Mouse (Mus musculus) hindbrain, postnatal 0 days (tissue): ENCODE measurements at regions not wholly inside any gene's neighbourhood (a gene's known extent, or its start where the extent isn't known, plus 50 kb on each side); places are given as distances from the start of the nearest gene placed in this dataset.

Source experiments
- ATAC-seq: fragments of 200-750 bp; cut with Nextera tagmentation; 2 replicates; pipeline ENCODE4 v1.8.0; 2017; ENCODE audit warnings: mild to moderate bottlenecking, moderate TSS enrichment, moderate library complexity
- DNase-seq: peaks from one replicate; pipeline ENCODE4 v3.0.0-alpha.2; 2015; ENCODE audit warnings: low spot score
- H3K27ac ChIP-seq: fragments of 300-500 bp; sonication (generic); 2 replicates; pipeline ENCODE4 v1.5.1; 2014; ENCODE audit warnings: mild to moderate bottlenecking
- H3K27me3 ChIP-seq: fragments of 300-500 bp; sonication (generic); 2 replicates; pipeline ENCODE4 v1.6.1; 2014; ENCODE audit warnings: low read length, mixed read lengths; ENCODE audit not compliant: insufficient read depth
- H3K36me3 ChIP-seq: fragments of 300-500 bp; sonication (generic); 2 replicates; pipeline ENCODE4 v1.6.1; 2014; ENCODE audit warnings: low read length, mixed read lengths; ENCODE audit not compliant: insufficient read depth
- H3K4me1 ChIP-seq: fragments of 300-500 bp; sonication (generic); 2 replicates; pipeline ENCODE4 v1.6.1; 2014; ENCODE audit warnings: antibody characterized with exemption, low read length, mixed read lengths; ENCODE audit not compliant: insufficient read depth
- H3K4me2 ChIP-seq: fragments of 300-500 bp; sonication (generic); 2 replicates; pipeline ENCODE4 v1.6.1; 2014; ENCODE audit warnings: low read depth, mild to moderate bottlenecking, low read length, moderate library complexity, mixed read lengths
- H3K4me3 ChIP-seq: fragments of 300-500 bp; sonication (generic); 2 replicates; pipeline ENCODE4 v1.5.1; 2014; ENCODE audit warnings: low read length
- H3K9ac ChIP-seq: fragments of 300-500 bp; sonication (generic); replicated peaks from 2 replicates; pipeline ENCODE4 v1.6.1; 2014; ENCODE audit warnings: mild to moderate bottlenecking, low read length, moderate library complexity, mixed read lengths
- H3K9me3 ChIP-seq: fragments of 300-500 bp; sonication (generic); 2 replicates; pipeline ENCODE4 v1.6.1; 2016; ENCODE audit warnings: low read length, mixed read lengths
- CTCF ChIP-seq: IDR thresholded peaks from 2 replicates; pipeline ENCODE4 v1.5.1; 2016; ENCODE audit warnings: antibody characterized with exemption, control low read depth, low read depth
- WGBS: fragments of 180-500 bp; shearing (Covaris S2); extraction: QIAGEN DNeasy Blood & Tissue Kit; methylation state at CpG from one replicate; pipeline ENCODE4 v1.1.7; 2014; 5-methylcytosine and 5-hydroxymethylcytosine counted together

DNA sequence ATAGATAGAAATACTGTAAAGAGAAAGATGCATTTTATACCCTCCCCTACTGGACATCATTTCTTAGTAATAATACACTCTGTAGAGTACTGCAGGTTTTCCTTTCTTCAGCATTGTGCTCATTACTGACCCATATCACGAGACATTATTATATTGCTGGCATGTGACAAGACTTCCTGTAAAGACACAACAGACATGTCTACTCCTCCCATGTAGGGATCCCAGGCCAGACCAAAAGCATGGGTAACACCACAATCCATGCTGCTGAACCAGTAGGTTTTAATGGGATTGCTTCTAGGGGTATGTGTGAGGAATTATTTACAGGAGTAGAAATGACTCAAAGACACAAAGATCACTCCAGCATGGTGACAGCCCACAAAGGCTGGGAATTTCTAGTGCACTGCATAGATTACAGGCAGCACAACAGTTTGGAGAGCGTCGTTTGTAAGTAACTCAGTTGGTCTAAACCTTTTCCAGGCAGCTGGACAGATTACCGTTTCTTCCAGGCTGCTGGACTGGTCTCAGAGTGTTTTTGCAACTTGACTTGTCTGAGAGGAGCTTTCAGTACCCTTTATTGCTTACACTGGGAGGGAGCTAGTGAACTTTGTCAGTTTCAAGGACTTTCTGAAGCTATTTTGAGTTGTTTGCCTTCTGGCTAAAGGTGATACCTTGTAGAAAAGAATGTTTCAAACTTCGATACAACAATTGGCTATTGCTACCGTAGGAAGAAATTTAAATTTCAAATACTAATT lies 345.2 kb upstream of the Sel1l start:
- Histone ChIP-seq H3K4me2 (no peak overlapping the region), H3K9me3 (no peaks in the 10 kb centered on the region), H3K27ac (no peak overlapping the region), H3K4me1 (no peaks in the 10 kb centered on the region), H3K27me3 (no peaks in the 10 kb centered on the region), H3K36me3 (no peaks in the 10 kb centered on the region), H3K4me3 (no peak overlapping the region), H3K9ac (no peak overlapping the region)
- TF ChIP-seq CTCF, result no peak
- DNase-seq (no peak), ATAC-seq (no peak)
- WGBS, result 90% methylated on average over 6 of the region's 6 CpGs

DNA sequence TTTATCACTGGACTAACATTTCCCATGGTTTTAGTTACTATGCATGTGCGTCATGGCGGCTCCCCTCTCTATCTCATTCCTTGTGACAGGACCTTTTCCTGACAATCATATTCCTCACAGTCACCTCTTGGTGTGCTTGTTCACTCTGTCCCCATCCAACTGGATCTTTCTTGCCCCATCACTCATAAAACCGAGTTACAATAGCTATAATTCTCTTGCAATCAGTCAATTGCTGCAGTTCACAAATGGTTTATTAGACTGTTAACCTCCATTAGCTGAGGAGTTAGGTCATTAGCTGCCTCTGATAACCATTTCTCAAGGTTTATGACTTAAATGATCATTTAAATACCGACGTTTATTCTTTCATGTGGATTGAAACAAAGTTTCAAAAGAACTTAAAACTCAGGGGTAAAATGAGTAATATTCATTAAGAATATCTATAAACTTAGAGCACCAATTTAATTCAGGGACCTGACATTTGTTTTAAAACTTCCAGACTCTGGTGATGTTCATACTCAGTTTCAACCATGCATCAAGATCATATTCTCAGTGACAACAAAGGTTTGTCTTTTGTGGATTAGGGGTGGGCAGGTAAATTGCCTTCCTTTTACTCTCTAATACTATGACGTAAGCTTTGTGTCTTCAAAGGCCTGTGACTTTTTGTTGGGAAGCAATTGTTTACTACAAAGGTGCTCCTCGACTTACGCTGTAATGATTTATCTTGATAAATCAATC lies 344.4 kb upstream of the Sel1l start:
- no peak overlapping the region for H3K4me3 ChIP-seq
- no peaks in the 10 kb centered on the region for H3K9me3 ChIP-seq
- H3K27me3 ChIP-seq, result no peaks in the 10 kb centered on the region
- DNase-seq, result no peak
- no peak overlapping the region for H3K27ac ChIP-seq
- H3K4me1 ChIP-seq, result no peaks in the 10 kb centered on the region
- 91% methylated on average over 8 of the region's 8 CpGs for WGBS
- no peak for TF ChIP-seq CTCF
- ATAC-seq, result no peak
- H3K4me2 ChIP-seq, result no peak overlapping the region
- H3K36me3 ChIP-seq, result no peaks in the 10 kb centered on the region
- H3K9ac ChIP-seq, result no peak overlapping the region

DNA sequence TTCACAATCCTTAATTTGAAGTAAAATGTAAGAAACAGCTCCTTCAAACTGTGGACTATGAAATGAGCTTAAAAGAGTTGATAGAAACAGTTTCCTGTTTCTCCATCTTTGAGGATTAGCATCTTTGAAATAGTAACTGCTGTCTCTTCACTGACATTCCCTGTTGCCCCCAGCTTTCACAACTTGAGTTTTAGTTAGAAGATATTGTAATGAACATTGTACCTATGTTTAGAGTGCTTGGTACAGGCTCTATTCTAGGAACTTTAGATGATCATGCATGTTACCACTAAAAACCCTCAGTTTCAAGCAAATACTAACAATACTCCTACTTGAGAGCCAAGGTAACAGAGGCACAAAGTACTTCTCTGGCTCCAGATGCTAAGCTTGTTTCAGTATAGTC lies 340.1 kb upstream of the Sel1l start:
- Histone ChIP-seq H3K4me3 (no peak overlapping the region), H3K27me3 (no peaks in the 10 kb centered on the region), H3K9me3 (no peaks in the 10 kb centered on the region), H3K4me1 (no peaks in the 10 kb centered on the region), H3K9ac (no peak overlapping the region), H3K4me2 (no peak overlapping the region), H3K36me3 (no peaks in the 10 kb centered on the region), H3K27ac (no peak overlapping the region)
- DNase-seq (no peak), ATAC-seq (no peak)
- no peak for TF ChIP-seq CTCF

DNA sequence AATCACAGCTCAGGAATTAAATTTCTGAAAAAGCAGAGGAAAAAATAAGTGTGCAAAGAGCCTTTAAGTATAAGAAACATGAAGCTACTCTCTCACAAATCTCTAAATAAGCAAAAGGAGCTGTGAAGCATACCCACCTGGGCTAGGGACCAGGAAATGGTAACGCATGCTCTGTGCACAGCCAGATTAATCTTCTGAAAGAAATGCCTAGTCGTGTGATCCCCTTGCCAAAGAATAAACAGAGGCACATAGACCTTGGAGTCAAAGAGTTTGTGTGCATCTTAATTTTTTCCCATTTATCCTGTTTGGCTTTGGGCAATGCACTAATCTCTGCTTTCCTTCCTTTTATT lies 338.2 kb upstream of the Sel1l start:
- DNase-seq (no peak), ATAC-seq (no peak)
- no peaks in the 10 kb centered on the region for H3K4me1 ChIP-seq
- H3K4me2 ChIP-seq, result no peak overlapping the region
- no peak overlapping the region for H3K4me3 ChIP-seq
- no peak overlapping the region for H3K9ac ChIP-seq
- no peaks in the 10 kb centered on the region for H3K27me3 ChIP-seq
- WGBS, result 53% methylated on average over 2 of the region's 2 CpGs
- H3K9me3 ChIP-seq, result no peaks in the 10 kb centered on the region
- H3K27ac ChIP-seq, result no peak overlapping the region
- no peaks in the 10 kb centered on the region for H3K36me3 ChIP-seq
- no peak for TF ChIP-seq CTCF

DNA sequence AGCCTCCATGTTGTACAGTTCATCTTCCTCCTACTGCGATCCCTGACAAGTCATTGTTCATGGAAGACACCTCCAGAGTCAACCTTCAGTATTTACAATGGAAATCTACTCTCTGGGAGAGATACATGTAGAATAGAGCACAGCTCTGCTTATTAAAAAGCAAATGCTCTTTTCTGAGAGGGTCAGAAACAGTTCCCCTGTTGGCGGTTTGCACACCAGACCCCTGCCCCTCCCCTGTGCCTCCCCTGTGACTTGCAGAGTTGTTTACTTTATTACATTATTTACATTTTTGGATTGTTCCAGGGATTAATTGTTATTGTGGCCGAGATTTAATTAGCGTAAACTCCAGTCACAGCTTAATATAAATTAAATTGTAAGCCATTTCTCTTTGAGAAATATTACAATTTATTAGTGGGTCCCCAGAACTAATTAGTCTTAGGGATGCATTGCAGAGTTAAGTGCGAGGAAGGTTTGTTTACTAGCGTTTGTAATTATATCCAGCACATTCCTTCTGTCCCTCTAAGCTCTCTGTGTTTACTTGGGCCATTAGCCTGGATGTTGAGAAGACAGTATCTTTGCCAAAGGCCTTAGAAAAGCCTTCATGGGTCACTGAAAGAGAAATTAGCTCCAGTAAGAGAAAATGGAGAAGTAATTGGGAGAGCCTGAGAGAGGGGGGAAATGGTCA lies 337.6 kb upstream of the Sel1l start:
- TF ChIP-seq CTCF, result no peak
- peak; percentile 3 for DNase-seq

DNA sequence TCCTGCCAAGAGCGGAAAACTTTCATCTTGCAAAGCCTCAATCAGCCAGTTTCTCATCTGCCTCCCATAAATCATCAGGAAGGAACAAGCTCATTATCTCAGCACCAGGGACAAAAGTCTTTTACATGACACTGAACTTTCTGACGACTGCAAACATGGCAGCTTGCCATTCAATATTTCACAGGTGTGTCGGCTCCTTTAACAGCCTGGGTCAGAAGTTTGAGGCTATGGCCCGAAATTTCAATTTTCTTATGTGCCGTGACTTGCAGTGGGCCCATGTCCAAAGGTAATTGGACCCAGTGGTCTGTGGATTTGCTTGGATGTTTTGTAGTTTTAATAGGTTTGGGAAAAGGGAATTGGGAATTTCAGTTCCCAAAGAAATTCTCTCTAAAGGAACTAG lies 330.3 kb upstream of the Sel1l start:
- H3K9me3 ChIP-seq, result no peaks in the 10 kb centered on the region
- 50% methylated on average over 5 of the region's 5 CpGs for WGBS
- H3K36me3 ChIP-seq, result no peaks in the 10 kb centered on the region
- no peak overlapping the region for H3K9ac ChIP-seq
- no peaks in the 10 kb centered on the region for H3K4me1 ChIP-seq
- H3K4me3 ChIP-seq, result no peak overlapping the region
- DNase-seq (no peak), ATAC-seq (no peak)
- H3K4me2 ChIP-seq, result no peak overlapping the region
- H3K27ac ChIP-seq, result no peak overlapping the region
- H3K27me3 ChIP-seq, result no peaks in the 10 kb centered on the region
- TF ChIP-seq CTCF, result no peak

More for the DNA sequence above, 337.6 kb upstream of the Sel1l start:
- ATAC-seq, result no peak
- Histone ChIP-seq H3K4me3 (no peak overlapping the region), H3K36me3 (no peaks in the 10 kb centered on the region), H3K9me3 (no peaks in the 10 kb centered on the region), H3K4me2 (no peak overlapping the region), H3K4me1 (no peaks in the 10 kb centered on the region), H3K9ac (no peak overlapping the region), H3K27ac (no peak overlapping the region), H3K27me3 (no peaks in the 10 kb centered on the region)
- 56% methylated on average over 6 of the region's 6 CpGs for WGBS
